Mouse (Mus musculus) c-Kit-positive CD71-negative TER-119-negative erythroid progenitor cells, embryonic 14.5 days (primary cell): Measurements from ENCODE around the gene Flrt2.
"Not testable (repeated sequence)": the region's sequence is repeated elsewhere in the genome, so short reads cannot be mapped to it uniquely, and the experiment has no call there.

ENCODE experiments used
- DNase-seq: peaks from one replicate; pipeline ENCODE4 v3.0.0-alpha.2; 2013; ENCODE audit warnings: low read depth

Flrt2 gene

GRCm38 (mm10) chr12:95691961-95692767, at the start of gene Flrt2:
TSS of gene Flrt2 (plus strand) at chr12:95692226.
- DNase-seq: no peak

GRCm38 (mm10) chr12:95642226-95642625, 49.8 kb upstream of the Flrt2 start:
- DNase-seq: no peak

GRCm38 (mm10) chr12:95647179-95647578, 44.8 kb upstream of the Flrt2 start:
- not testable (repeated sequence) for DNase-seq

GRCm38 (mm10) chr12:95652172-95653156, 39.6 kb upstream of the Flrt2 start:
- DNase-seq: no peak

- no peak for DNase-seq
Measured at GRCm38 (mm10) chr12:95656594-95656993, 35.4 kb upstream of the Flrt2 start.

- DNase-seq: no peak
Measured at GRCm38 (mm10) chr12:95667296-95667695, 24.7 kb upstream of the Flrt2 start.

- DNase-seq: no peak
Measured at GRCm38 (mm10) chr12:95675711-95676110, 16.3 kb upstream of the Flrt2 start.

- no peak for DNase-seq
Measured at GRCm38 (mm10) chr12:95690819-95691218, 1.2 kb upstream of the Flrt2 start.

- DNase-seq: no peak
Measured at GRCm38 (mm10) chr12:95692948-95693650, 1.1 kb downstream of the Flrt2 start.

GRCm38 (mm10) chr12:95693651-95694471, 1.8 kb downstream of the Flrt2 start:
- no peak for DNase-seq

- no peak for DNase-seq
Measured at GRCm38 (mm10) chr12:95694507-95694906, 2.5 kb downstream of the Flrt2 start.

- DNase-seq: no peak
Measured at GRCm38 (mm10) chr12:95694991-95695833, 3.2 kb downstream of the Flrt2 start.

- DNase-seq: no peak
Measured at GRCm38 (mm10) chr12:95695834-95696521, 4.0 kb downstream of the Flrt2 start.

- no peak for DNase-seq
Measured at GRCm38 (mm10) chr12:95696522-95697025, 4.5 kb downstream of the Flrt2 start.

GRCm38 (mm10) chr12:95698556-95698955, 6.5 kb downstream of the Flrt2 start:
- DNase-seq: no peak

- DNase-seq: no peak
Measured at GRCm38 (mm10) chr12:95700746-95701145, 8.7 kb downstream of the Flrt2 start.

GRCm38 (mm10) chr12:95701580-95701979, 9.6 kb downstream of the Flrt2 start:
- DNase-seq: no peak

- DNase-seq: no peak
Measured at GRCm38 (mm10) chr12:95705006-95705405, 13.0 kb downstream of the Flrt2 start.

GRCm38 (mm10) chr12:95723265-95723664, 31.2 kb downstream of the Flrt2 start:
- no peak for DNase-seq
